In the genomic region with DNA sequence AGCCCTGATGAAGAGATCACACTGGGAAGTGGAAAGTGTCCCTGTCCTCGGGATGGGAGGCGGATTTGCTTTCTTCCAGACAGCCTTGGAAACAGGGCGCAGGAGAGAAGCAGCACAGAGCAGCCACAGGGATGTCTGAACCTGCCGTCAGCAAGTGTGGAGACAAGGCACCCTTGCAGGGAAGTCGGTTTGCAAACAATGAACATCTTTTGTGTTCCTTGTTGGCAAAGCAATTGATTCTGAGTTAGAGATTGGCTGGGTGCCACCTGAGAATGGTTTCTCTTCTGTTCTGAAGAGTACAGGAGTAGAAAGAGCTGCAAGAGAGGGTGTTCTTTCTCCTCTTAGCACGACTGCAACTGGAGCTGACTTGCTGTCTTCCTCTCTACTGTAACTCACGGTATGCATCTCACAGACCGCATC, we compare ENCODE assay signal across 8 mouse cellular contexts.
A peak's percentile ranks its signal among the peaks of the same experiment; 100 is the strongest.
DNase-seq lines count a peak whose midpoint lies in the region; ATAC-seq and TF ChIP-seq lines count a peak whose summit lies in the region.

No protein-coding gene starts in this region.

- H3K4me2 ChIP-seq in forebrain, embryonic 14.5 days (ENCODE audit: low read length) = peak overlapping the region; percentile 45
- H3K4me2 ChIP-seq in neural tube, embryonic 13.5 days = peak overlapping the region; percentile 49

- no peak overlapping the region for H3K27ac ChIP-seq in gastrocnemius, adult 2 months
- peak overlapping the region; percentile 82 for H3K27ac ChIP-seq in forebrain, embryonic 14.5 days (ENCODE audit: low read depth, low read length)
- H3K27ac ChIP-seq in neural tube, embryonic 13.5 days (replicated peaks) = peak overlapping the region; percentile 90

- no peaks in the 10 kb centered on the region for H3K9me3 ChIP-seq in forebrain, embryonic 14.5 days (replicated peaks; ENCODE audit: control insufficient read depth, low read length)
- H3K9me3 ChIP-seq in neural tube, embryonic 13.5 days = no peaks in the 10 kb centered on the region

- peak; percentile 61 for ATAC-seq in forebrain, embryonic 14.5 days
- ATAC-seq in neural tube, embryonic 13.5 days (ENCODE audit: low read depth) = peak; percentile 72
- ATAC-seq in megakaryocyte progenitor cell, adult 5-6 weeks (replicated peaks; ENCODE audit: poor library complexity) = no peak

- no peak for TF ChIP-seq CTCF in gastrocnemius, adult 2 months (IDR thresholded peaks at IDR 0.05)

- WGBS in forebrain, embryonic 14.5 days = 6% methylated on average over 8 of the region's 8 CpGs
- 9% methylated on average over 8 of the region's 8 CpGs for WGBS in neural tube, embryonic 13.5 days

- H3K4me1 ChIP-seq in forebrain, embryonic 14.5 days (ENCODE audit: control insufficient read depth, insufficient read depth, low read length) = peaks cover 23% of the 10 kb centered on the region
- H3K4me1 ChIP-seq in neural tube, embryonic 13.5 days (replicated peaks) = peaks cover 22% of the 10 kb centered on the region

- intact Hi-C loops in gastrocnemius, adult 2 months (cut with DNase I) = no loop called here

- H3K36me3 ChIP-seq in forebrain, embryonic 14.5 days (ENCODE audit: control insufficient read depth, insufficient read depth, low read length) = no peaks in the 10 kb centered on the region
- no peaks in the 10 kb centered on the region for H3K36me3 ChIP-seq in neural tube, embryonic 13.5 days

- peak; percentile 21 for DNase-seq in gastrocnemius, postnatal 10 days
- no peak for DNase-seq in gastrocnemius, adult 2 months
- DNase-seq in Muller cell, postnatal 12 days (ENCODE audit: inconsistent ontology term) = peak; percentile 56
- peak; percentile 86 for DNase-seq in forebrain, embryonic 14.5 days (ENCODE audit: low spot score)
- peak; percentile 16 to 38 for DNase-seq in layer of hippocampus, postnatal 10 days (ENCODE audit: low spot score in 2 of 2)
- DNase-seq in thymus, adult 18-20 months = no peak

- no peak overlapping the region for H3K4me3 ChIP-seq in gastrocnemius, adult 2 months
- H3K4me3 ChIP-seq in forebrain, embryonic 14.5 days (ENCODE audit: low read depth, low read length) = no peak overlapping the region
- H3K4me3 ChIP-seq in neural tube, embryonic 13.5 days = peak overlapping the region; percentile 20

- no peaks in the 10 kb centered on the region for H3K27me3 ChIP-seq in forebrain, embryonic 14.5 days (replicated peaks; ENCODE audit: control insufficient read depth, insufficient read depth, low read length)
- H3K27me3 ChIP-seq in neural tube, embryonic 13.5 days = no peaks in the 10 kb centered on the region

- peak overlapping the region; percentile 50 for H3K9ac ChIP-seq in forebrain, embryonic 14.5 days (ENCODE audit: low read length)
- H3K9ac ChIP-seq in neural tube, embryonic 13.5 days = peak overlapping the region; percentile 66

Comparison
In these comparisons a context has a peak if more than half of its experiments do, and no peak if none do; other contexts are left out.
1. DNase-seq: peak in gastrocnemius, postnatal 10 days (single experiment), Muller cell, postnatal 12 days (single experiment), forebrain, embryonic 14.5 days (single experiment) and layer of hippocampus, postnatal 10 days (2 of 2); none in gastrocnemius, adult 2 months (single experiment) and thymus, adult 18-20 months (0 of 2).